In the genomic region with DNA sequence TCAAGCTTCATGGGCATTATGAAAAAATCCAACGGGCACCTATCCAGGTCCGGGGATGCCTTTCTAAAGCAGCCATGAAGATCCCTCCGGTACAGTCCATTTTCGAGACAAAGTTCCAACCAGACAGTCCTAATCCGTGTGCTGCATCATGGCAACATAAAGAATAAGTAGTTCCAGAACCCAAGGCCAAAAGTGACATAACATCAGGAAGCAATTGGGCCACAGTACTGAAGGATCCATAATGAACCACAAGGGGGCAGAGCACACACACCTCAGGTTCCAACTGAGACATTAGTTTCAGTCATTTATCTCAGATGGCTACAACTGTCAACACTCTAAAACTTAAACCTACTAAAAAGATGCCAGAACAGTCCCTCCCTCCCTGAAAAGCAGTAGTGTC, we compare ENCODE assay signal across 8 mouse cellular contexts. TPM values are rescaled to one million over a fixed set of nuclear protein-coding genes. Genes with fewer than 3 reads are reported as not detected.
DNase-seq lines count a peak whose midpoint lies in the region; ATAC-seq and TF ChIP-seq lines count a peak whose summit lies in the region.

No protein-coding gene starts in this region.

- ATAC-seq in liver, embryonic 14.5 days (ENCODE audit: insufficient read depth), result peak; percentile 17; the same call in 1 of the 2 replicates

- intact Hi-C loops in left cerebral cortex, postnatal 14 days (cut with DNase I), result loop anchor here (2.0 to 5.0 kb wide), 2 partner anchors 116 to 199 kb away; no protein-coding TSS in a partner anchor
- intact Hi-C loops in left cerebral cortex, postnatal 36 days (cut with DNase I), result loop anchor here (1.0 kb wide), 1 partner anchor 199 kb away; no protein-coding TSS in a partner anchor

- no peaks in the 10 kb centered on the region for H3K9me3 ChIP-seq in liver, embryonic 14.5 days (ENCODE audit: control insufficient read depth, low read length)

- peaks cover 38% of the 10 kb centered on the region for H3K36me3 ChIP-seq in liver, embryonic 14.5 days (replicated peaks; ENCODE audit: control insufficient read depth, insufficient read depth, low read depth)

- 62% methylated on average over 5 of the region's 5 CpGs for WGBS in liver, embryonic 14.5 days (ENCODE audit: insufficient replicate concordance)

- H3K27ac ChIP-seq in liver, embryonic 14.5 days, result no peak overlapping the region

- no peak overlapping the region for H3K4me3 ChIP-seq in liver, embryonic 14.5 days (ENCODE audit: insufficient read depth in 1 of 2, low read depth in 2 of 2, low read length in 2 of 2)

- H3K4me1 ChIP-seq in liver, embryonic 14.5 days (replicated peaks; ENCODE audit: control insufficient read depth in 2 of 2, insufficient read depth in 2 of 2, low read length in 1 of 2), result peaks cover 15 to 21% of the 10 kb centered on the region in 2 experiments

- TF ChIP-seq EP300 in liver, embryonic 14.5 days (IDR thresholded peaks at IDR 0.05; ENCODE audit: low read depth), result no peak

- peak; percentile 48 to 87 for DNase-seq in adrenal gland, adult (ENCODE audit: inconsistent age in 2 of 2, low spot score in 1 of 2)
- no peak for DNase-seq in adrenal gland, postnatal 25 days
- peak; percentile 72 to 77 for DNase-seq in left cerebral cortex, postnatal 14 days (ENCODE audit: low spot score in 2 of 2)
- no peak for DNase-seq in left cerebral cortex, postnatal 36 days (ENCODE audit: low spot score in 2 of 2)
- DNase-seq in brain, embryonic 14.5 days (ENCODE audit: low read depth), result peak; percentile 72
- peak; percentile 63 for DNase-seq in heart, postnatal 4 days
- peak; percentile 50 to 53 (median 52) for DNase-seq in liver, embryonic 14.5 days (ENCODE audit: low read depth in 3 of 3, low spot score in 3 of 3)
- DNase-seq in skeletal muscle tissue, adult 2 months (ENCODE audit: low read depth, low spot score), result peak; percentile 54

- TF ChIP-seq POLR2A in brain, embryonic 14.5 days (IDR thresholded peaks at IDR 0.05; ENCODE audit: borderline replicate concordance, extremely low read depth, insufficient read depth, insufficient read length, poor library complexity, severe bottlenecking), result no peak

- no peak overlapping the region for H3K9ac ChIP-seq in liver, embryonic 14.5 days (replicated peaks)

- no peak overlapping the region for H3K4me2 ChIP-seq in liver, embryonic 14.5 days (ENCODE audit: low read depth)

- no peaks in the 10 kb centered on the region for H3K27me3 ChIP-seq in liver, embryonic 14.5 days (ENCODE audit: control insufficient read depth, insufficient read depth, low read length)

- TF ChIP-seq CTCF in brain, embryonic 14.5 days (IDR thresholded peaks at IDR 0.05; ENCODE audit: borderline replicate concordance, extremely low read depth, insufficient read depth, insufficient read length), result peak; percentile 72; the same call in 1 of the 2 replicates
- TF ChIP-seq CTCF in liver, embryonic 14.5 days (IDR thresholded peaks at IDR 0.05; ENCODE audit: low read depth), result peak; percentile 89

RNA-seq across cellular contexts. Expression of gene Rnf141, which starts 28.2 kb away (rescaled TPM):
- 52.9 and 74.3 TPM in 2 replicates for total RNA-seq in adrenal gland, postnatal 25 days (2021)
- total RNA-seq in left cerebral cortex, postnatal 14 days (2021), result 10 to 100 TPM; 73.5 to 77.7 TPM
- 10 to 100 TPM; 70.1 to 79.3 TPM for total RNA-seq in left cerebral cortex, postnatal 36 days (2021)
- polyA plus RNA-seq in brain, embryonic 14.5 days (2012; rRNA removed), result 31.2 and 39.8 TPM in 2 replicates
- 10 to 100 TPM; 51.9 to 57.6 TPM for total RNA-seq in heart, postnatal 4 days (2021)
- 11.8 and 17.4 TPM in 2 replicates for polyA plus RNA-seq in liver, embryonic 14.5 days (2012; rRNA removed)
- 25.4 and 25.9 TPM in 2 replicates for polyA plus RNA-seq in liver, embryonic 14.5 days (2014; fragmentation: Nextera tagmentation; extraction: Ambion mirVana)

RNA-seq across cellular contexts. Expression of gene Lyve1, which starts 47.0 kb away (rescaled TPM):
- 3.8 and 5.9 TPM in 2 replicates for total RNA-seq in adrenal gland, postnatal 25 days (2021)
- 1 to 10 TPM; 1.7 to 4.3 TPM for total RNA-seq in left cerebral cortex, postnatal 14 days (2021)
- 1 to 10 TPM in 1 of 2 experiments, under 1 TPM in 1; 0.99 to 2.1 TPM for total RNA-seq in left cerebral cortex, postnatal 36 days (2021)
- 4.7 and 4.9 TPM in 2 replicates for polyA plus RNA-seq in brain, embryonic 14.5 days (2012; rRNA removed)
- 10 to 100 TPM in 1 of 2 experiments, 1 to 10 TPM in 1; 9.0 to 10.2 TPM for total RNA-seq in heart, postnatal 4 days (2021)
- 18.3 and 24.6 TPM in 2 replicates for polyA plus RNA-seq in liver, embryonic 14.5 days (2012; rRNA removed)
- polyA plus RNA-seq in liver, embryonic 14.5 days (2014; fragmentation: Nextera tagmentation; extraction: Ambion mirVana), result 22.2 and 22.7 TPM in 2 replicates

RNA-seq across cellular contexts. Expression of gene Ampd3, which starts 48.0 kb away (rescaled TPM):
- total RNA-seq in adrenal gland, postnatal 25 days (2021), result 18.9 and 24.6 TPM in 2 replicates
- total RNA-seq in left cerebral cortex, postnatal 14 days (2021), result 10 to 100 TPM; 23.6 to 28.2 TPM
- 10 to 100 TPM; 19.7 to 25.4 TPM for total RNA-seq in left cerebral cortex, postnatal 36 days (2021)
- polyA plus RNA-seq in brain, embryonic 14.5 days (2012; rRNA removed), result 5.3 and 7.6 TPM in 2 replicates
- 10 to 100 TPM; 23.8 to 30.3 TPM for total RNA-seq in heart, postnatal 4 days (2021)
- 19.4 and 21.9 TPM in 2 replicates for polyA plus RNA-seq in liver, embryonic 14.5 days (2012; rRNA removed)
- polyA plus RNA-seq in liver, embryonic 14.5 days (2014; fragmentation: Nextera tagmentation; extraction: Ambion mirVana), result 28.6 and 32.9 TPM in 2 replicates

Comparison
In these comparisons a context has a peak if more than half of its experiments do, and no peak if none do; other contexts are left out.
1. DNase-seq: peak in adrenal gland, adult (2 of 2), left cerebral cortex, postnatal 14 days (2 of 2), brain, embryonic 14.5 days (single experiment), heart, postnatal 4 days (single experiment), liver, embryonic 14.5 days (3 of 3) and skeletal muscle tissue, adult 2 months (single experiment); none in adrenal gland, postnatal 25 days (single experiment) and left cerebral cortex, postnatal 36 days (0 of 2).